Comparison of ENCODE assay signal across 8 mouse cellular contexts in the genomic region with DNA sequence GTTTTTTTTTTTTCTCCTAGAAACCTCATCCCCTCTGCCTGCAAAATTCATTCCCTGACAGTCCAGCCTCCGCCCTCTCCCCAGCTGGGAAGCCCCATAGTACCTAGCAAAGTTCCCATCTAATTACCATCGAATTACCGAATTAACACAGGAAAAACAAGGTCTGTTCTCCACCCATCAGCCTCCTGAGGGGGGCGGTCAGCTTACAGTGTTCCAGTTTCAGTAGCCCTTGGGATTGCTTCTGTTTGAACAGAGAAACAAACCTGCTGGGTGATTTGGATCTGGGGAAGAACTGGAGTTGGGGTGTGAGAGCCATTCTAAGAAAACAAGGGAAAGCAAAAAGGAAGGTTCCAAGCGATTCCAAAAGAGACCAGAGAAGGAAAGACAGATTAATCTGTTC.
DNase-seq lines count a peak whose midpoint lies in the region; ATAC-seq and TF ChIP-seq lines count a peak whose summit lies in the region.

No protein-coding gene starts in this region.

- no peak for DNase-seq in cerebellum, adult 2 months
- no peak for DNase-seq in cerebellum, postnatal 10 days
- DNase-seq in lung, embryonic 14.5 days = no peak
- DNase-seq in lung, postnatal 4 days = no peak
- peak; percentile 64 for DNase-seq in retina, embryonic 14.5 days (ENCODE audit: low spot score)
- no peak for DNase-seq in left cerebral cortex, postnatal 4 days
- DNase-seq in thymus, postnatal 36 days = no peak

- no peak overlapping the region for H3K27ac ChIP-seq in cerebellum, adult 2 months (ENCODE audit: insufficient read depth, low read length)
- H3K27ac ChIP-seq in lung, embryonic 14.5 days (ENCODE audit: low read depth) = peak overlapping the region; percentile 76; the same call in 1 of the 2 replicates
- peak overlapping the region; percentile 64 for H3K27ac ChIP-seq in hindbrain, embryonic 13.5 days

- peak; percentile 9; the same call in 1 of the 2 replicates for ATAC-seq in lung, embryonic 14.5 days (ENCODE audit: insufficient read depth)
- no peak for ATAC-seq in hindbrain, embryonic 13.5 days (ENCODE audit: low FRiP score)

- TF ChIP-seq POLR2A in cerebellum, adult 2 months (IDR thresholded peaks at IDR 0.05; ENCODE audit: borderline replicate concordance, insufficient read depth, low read length) = no peak

- peak overlapping the region; percentile 36 for H3K4me2 ChIP-seq in lung, embryonic 14.5 days
- peak overlapping the region; percentile 35 for H3K4me2 ChIP-seq in hindbrain, embryonic 13.5 days

- WGBS in cerebellum, adult 2 months = 47% methylated on average over 5 of the region's 5 CpGs
- 20% methylated on average over 5 of the region's 5 CpGs for WGBS in lung, embryonic 14.5 days
- 19% methylated on average over 5 of the region's 5 CpGs for WGBS in hindbrain, embryonic 13.5 days

- H3K27me3 ChIP-seq in cerebellum, adult 2 months (ENCODE audit: control insufficient read depth, insufficient read depth, low read length) = no peaks in the 10 kb centered on the region
- H3K27me3 ChIP-seq in lung, embryonic 14.5 days (ENCODE audit: insufficient read depth, low read length) = no peaks in the 10 kb centered on the region
- H3K27me3 ChIP-seq in hindbrain, embryonic 13.5 days = 0 out of 2 replicates have a peak, but pooled peaks cover 7% of the 10 kb centered on the region

- no peaks in the 10 kb centered on the region for H3K36me3 ChIP-seq in lung, embryonic 14.5 days (ENCODE audit: insufficient read depth)
- no peaks in the 10 kb centered on the region for H3K36me3 ChIP-seq in hindbrain, embryonic 13.5 days

- no peak overlapping the region for H3K9ac ChIP-seq in lung, embryonic 14.5 days
- H3K9ac ChIP-seq in hindbrain, embryonic 13.5 days = peak overlapping the region; percentile 35; the same call in 1 of the 2 replicates

- intact Hi-C loops in left cerebral cortex, postnatal 4 days (cut with DNase I) = no loop called here

- H3K4me1 ChIP-seq in cerebellum, adult 2 months (ENCODE audit: control insufficient read depth, insufficient read depth, low read length) = peaks cover 13% of the 10 kb centered on the region
- peaks cover 30% of the 10 kb centered on the region for H3K4me1 ChIP-seq in lung, embryonic 14.5 days (ENCODE audit: insufficient read depth)
- H3K4me1 ChIP-seq in hindbrain, embryonic 13.5 days (replicated peaks) = peaks cover 18% of the 10 kb centered on the region

- TF ChIP-seq CTCF in cerebellum, adult 2 months (IDR thresholded peaks at IDR 0.05; ENCODE audit: borderline replicate concordance, insufficient read depth, low read depth, low read length) = 0 out of 2 replicates have a peak, but pooled peaks have one; percentile 16
- TF ChIP-seq CTCF in lung, embryonic 14.5 days (IDR thresholded peaks at IDR 0.05; ENCODE audit: low read depth) = 0 out of 2 replicates have a peak, but pooled peaks have one; percentile 2

- no peaks in the 10 kb centered on the region for H3K9me3 ChIP-seq in lung, embryonic 14.5 days (ENCODE audit: low read depth, low read length)
- H3K9me3 ChIP-seq in hindbrain, embryonic 13.5 days = no peaks in the 10 kb centered on the region

- H3K4me3 ChIP-seq in cerebellum, adult 2 months (replicated peaks; ENCODE audit: insufficient read depth, low read depth, low read length) = no peak overlapping the region
- no peak overlapping the region for H3K4me3 ChIP-seq in lung, embryonic 14.5 days (ENCODE audit: low read depth, low read length)
- H3K4me3 ChIP-seq in hindbrain, embryonic 13.5 days = no peak overlapping the region
